Mouse (Mus musculus) embryonic facial prominence, embryonic 10.5 days (tissue): ENCODE measurements around the gene Cmklr1. TPM values are rescaled to one million over a fixed set of nuclear protein-coding genes. Genes with fewer than 3 reads are reported as not detected.

Experiments used
- DNase-seq: peaks from one replicate; pipeline ENCODE4 v3.0.0-alpha.2; 2017; ENCODE audit warnings: low spot score
- H3K27ac ChIP-seq: fragments of 300-500 bp; sonication (generic); replicated peaks from 2 replicates; pipeline ENCODE4 v1.5.1; 2016; ENCODE audit warnings: mild to moderate bottlenecking
- H3K27me3 ChIP-seq: fragments of 300-500 bp; sonication (generic); replicated peaks from 2 replicates; pipeline ENCODE4 v1.6.1; 2016; ENCODE audit warnings: low read depth, mild to moderate bottlenecking; ENCODE audit not compliant: poor library complexity, severe bottlenecking
- H3K36me3 ChIP-seq: fragments of 300-500 bp; sonication (generic); replicated peaks from 2 replicates; pipeline ENCODE4 v1.6.1; 2016; ENCODE audit warnings: mild to moderate bottlenecking, moderate library complexity
- H3K4me1 ChIP-seq: fragments of 300-500 bp; sonication (generic); 2 replicates; pipeline ENCODE4 v1.6.1; 2016
- H3K4me3 ChIP-seq: fragments of 300-500 bp; sonication (generic); 2 replicates; pipeline ENCODE4 v1.5.1; 2016; ENCODE audit warnings: mild to moderate bottlenecking, moderate library complexity
- H3K9me3 ChIP-seq: fragments of 300-500 bp; sonication (generic); 2 replicates; pipeline ENCODE4 v1.6.1; 2016; ENCODE audit warnings: mild to moderate bottlenecking
- WGBS: fragments of 180-500 bp; shearing (Covaris S2); methylation state at CpG from one replicate; pipeline ENCODE4 v1.1.7; 2016; 5-methylcytosine and 5-hydroxymethylcytosine counted together
- polyA plus RNA-seq: library from polyadenylated mRNA; unstranded; fragments of >200 nt; fragmentation: Nextera tagmentation; extraction: Ambion mirVana; gene quantifications from 2 replicates; pipeline ENCODE4 v1.2.1, GENCODE M21; 2016

The Cmklr1 gene
- polyA plus RNA-seq, 1 experiment from 2014 or later, result 0.69 TPM

GRCm38 (mm10) chr5:113629248-113629647 lies 21.0 kb downstream of the Cmklr1 start:
- Histone ChIP-seq H3K27me3 (no peaks in the 10 kb centered on the region; the same call in 1 of the 2 replicates), H3K27ac (no peak overlapping the region), H3K36me3 (no peaks in the 10 kb centered on the region), H3K4me1 (peaks cover 50% of the 10 kb centered on the region), H3K9me3 (no peaks in the 10 kb centered on the region), H3K4me3 (no peak overlapping the region)
- no peak for DNase-seq
- 87% methylated on average over 3 of the region's 3 CpGs for WGBS

- DNase-seq, result no peak
- Histone ChIP-seq H3K27ac (peak overlapping the region; percentile 44; the same call in 1 of the 2 replicates), H3K36me3 (no peaks in the 10 kb centered on the region), H3K9me3 (no peaks in the 10 kb centered on the region), H3K4me3 (no peak overlapping the region), H3K4me1 (peaks cover 47% of the 10 kb centered on the region), H3K27me3 (no peaks in the 10 kb centered on the region; the same call in 1 of the 2 replicates)
- WGBS, result 71% methylated on average over 11 of the region's 11 CpGs
Observed at GRCm38 (mm10) chr5:113627820-113628437, 22.3 kb downstream of the Cmklr1 start.

DNA sequence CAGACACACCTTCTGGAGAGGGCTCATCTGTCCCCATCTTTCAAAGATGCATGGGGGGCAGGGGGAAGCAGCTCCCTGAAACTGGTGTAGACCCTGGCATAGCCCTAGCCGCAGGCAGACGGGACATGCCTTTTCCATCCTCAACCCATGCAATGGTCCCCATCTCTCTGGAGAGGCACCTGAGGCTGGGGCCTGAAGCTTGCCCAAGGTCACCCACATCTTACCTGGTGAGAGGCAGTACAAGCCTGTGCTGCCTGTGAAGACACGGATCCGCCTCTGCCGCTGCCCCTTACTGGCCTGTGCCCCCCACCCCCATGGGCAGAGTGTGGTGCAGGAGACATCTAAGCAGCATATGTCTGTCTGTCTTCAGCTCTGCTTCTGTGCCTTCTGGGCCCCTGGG lies 23.2 kb downstream of the Cmklr1 start:
- H3K27me3 ChIP-seq, result no peaks in the 10 kb centered on the region; the same call in 1 of the 2 replicates
- WGBS, result 82% methylated on average over 5 of the region's 5 CpGs
- H3K36me3 ChIP-seq, result no peaks in the 10 kb centered on the region
- H3K27ac ChIP-seq, result 0 out of 2 replicates have a peak overlapping the region, but pooled peaks have one; percentile 15
- no peaks in the 10 kb centered on the region for H3K9me3 ChIP-seq
- peaks cover 45% of the 10 kb centered on the region for H3K4me1 ChIP-seq
- no peak overlapping the region for H3K4me3 ChIP-seq
- no peak for DNase-seq

DNA sequence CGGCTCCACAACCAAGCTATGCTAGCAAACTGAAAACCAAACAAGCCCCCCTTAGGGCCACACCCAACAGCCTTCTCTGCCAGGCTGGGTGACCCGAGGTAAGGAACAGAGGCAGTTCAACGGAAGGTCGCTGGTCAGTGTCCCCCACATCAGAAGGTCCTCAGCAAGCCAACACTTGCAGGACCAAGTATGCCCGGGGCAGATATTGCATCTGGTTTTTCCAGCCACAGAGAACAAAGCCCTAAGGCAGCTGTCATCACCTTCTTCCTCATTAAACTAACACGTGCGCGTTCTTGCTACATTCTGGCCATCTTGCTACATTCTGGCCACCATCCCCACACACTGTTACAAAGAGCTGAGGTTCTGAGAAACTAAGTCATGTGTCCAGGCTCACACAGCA lies 23.9 kb downstream of the Cmklr1 start:
- Histone ChIP-seq H3K9me3 (no peaks in the 10 kb centered on the region), H3K27me3 (no peaks in the 10 kb centered on the region; the same call in 1 of the 2 replicates), H3K36me3 (no peaks in the 10 kb centered on the region), H3K27ac (no peak overlapping the region), H3K4me3 (no peak overlapping the region), H3K4me1 (peaks cover 43% of the 10 kb centered on the region)
- 84% methylated on average over 8 of the region's 8 CpGs for WGBS
- DNase-seq, result no peak

DNA sequence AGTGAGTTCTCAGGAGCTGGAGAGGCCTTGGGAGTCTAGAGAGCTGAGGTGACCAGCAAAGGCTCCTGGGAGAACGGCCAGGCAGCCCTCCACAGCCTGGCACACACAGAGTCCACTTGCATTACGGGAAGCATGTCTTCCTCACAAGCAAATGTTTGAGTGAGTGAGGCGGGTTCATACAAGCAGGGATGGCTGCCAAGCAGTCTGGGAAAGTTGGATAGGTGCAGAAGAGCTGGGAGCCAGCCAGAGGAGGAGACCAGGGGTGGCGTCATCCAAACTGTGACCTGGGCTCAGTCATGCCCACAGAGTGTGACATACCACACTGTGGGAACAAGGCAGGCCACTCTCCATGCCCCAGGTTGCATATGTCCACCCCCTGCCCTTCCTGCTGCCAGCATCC lies 25.2 kb downstream of the Cmklr1 start:
- no peaks in the 10 kb centered on the region; the same call in 1 of the 2 replicates for H3K27me3 ChIP-seq
- WGBS, result 92% methylated on average over 4 of the region's 4 CpGs
- no peaks in the 10 kb centered on the region for H3K36me3 ChIP-seq
- no peak overlapping the region; the same call in 1 of the 2 replicates for H3K27ac ChIP-seq
- H3K9me3 ChIP-seq, result no peaks in the 10 kb centered on the region
- H3K4me1 ChIP-seq, result peaks cover 47% of the 10 kb centered on the region
- no peak overlapping the region for H3K4me3 ChIP-seq
- no peak for DNase-seq

DNA sequence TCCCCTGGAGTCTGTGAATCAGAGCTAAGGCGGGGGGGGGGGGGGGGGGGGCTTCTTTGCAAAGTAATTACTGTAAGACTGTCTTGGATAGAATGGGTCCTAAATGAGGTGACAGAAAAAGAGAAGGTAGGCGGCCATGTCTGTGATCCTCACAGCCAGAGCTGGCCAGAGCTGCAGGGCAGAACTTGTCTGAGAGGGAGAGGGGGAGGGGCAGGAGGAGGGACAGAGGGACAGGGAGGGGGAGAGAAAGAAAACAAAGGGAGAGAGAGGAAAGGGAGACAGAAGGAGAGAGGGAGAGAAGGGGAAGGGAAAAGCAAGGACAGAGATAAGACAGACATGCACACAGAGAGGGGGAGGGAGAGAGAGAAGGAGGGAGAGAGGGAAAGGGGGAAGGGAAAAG lies 27.2 kb downstream of the Cmklr1 start:
- Histone ChIP-seq H3K4me1 (peaks cover 41% of the 10 kb centered on the region), H3K27ac (peak overlapping the region; percentile 72), H3K9me3 (no peaks in the 10 kb centered on the region), H3K27me3 (no peaks in the 10 kb centered on the region), H3K4me3 (no peak overlapping the region), H3K36me3 (no peaks in the 10 kb centered on the region)
- WGBS, result 12% methylated on average over 2 of the region's 2 CpGs
- DNase-seq, result peak; percentile 25

- H3K9me3 ChIP-seq, result no peaks in the 10 kb centered on the region
- peaks cover 25% of the 10 kb centered on the region for H3K4me1 ChIP-seq
- H3K36me3 ChIP-seq, result no peaks in the 10 kb centered on the region
- H3K4me3 ChIP-seq, result no peak overlapping the region
- whole genome bisulfite sequencing, result 79% methylated on average over 7 of the region's 7 CpGs
- H3K27me3 ChIP-seq, result no peaks in the 10 kb centered on the region
- no peak for DNase-seq
- no peak overlapping the region for H3K27ac ChIP-seq
Observed at GRCm38 (mm10) chr5:113620999-113621398, 29.2 kb downstream of the Cmklr1 start.

DNA sequence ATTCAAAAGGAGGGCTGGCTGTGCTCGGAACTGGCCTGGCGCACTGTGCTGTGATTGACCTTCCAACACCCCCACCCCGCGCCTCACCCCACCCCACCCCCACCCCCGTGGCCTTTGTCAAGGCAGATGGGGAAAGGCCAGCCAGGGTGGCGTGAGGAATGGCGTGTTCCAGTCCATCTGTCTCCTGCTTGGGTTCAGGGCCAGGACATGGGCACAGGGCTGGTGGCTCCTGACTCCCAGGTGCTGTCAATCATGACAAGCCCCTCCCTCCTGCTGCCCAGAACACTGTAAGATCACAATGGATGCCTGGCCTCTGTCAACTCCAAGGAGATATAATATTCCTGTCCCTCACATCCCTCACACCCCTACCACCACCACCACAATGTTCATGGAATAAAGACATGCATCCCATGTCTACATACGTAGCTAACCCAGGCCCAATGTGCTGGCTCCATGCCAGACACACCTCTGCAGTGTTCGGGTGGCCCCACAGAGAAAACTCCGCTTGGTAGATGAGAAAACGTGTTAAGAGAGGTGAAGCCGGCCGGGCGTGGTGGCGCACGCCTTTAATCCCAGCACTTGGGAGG lies 30.0 kb downstream of the Cmklr1 start:
- H3K4me1 ChIP-seq, result peaks cover 25% of the 10 kb centered on the region
- no peak for DNase-seq
- WGBS, result 73% methylated on average over 16 of the region's 16 CpGs
- 0 out of 2 replicates have a peak overlapping the region, but pooled peaks have one; percentile 30 for H3K27ac ChIP-seq
- H3K27me3 ChIP-seq, result no peaks in the 10 kb centered on the region
- no peaks in the 10 kb centered on the region for H3K9me3 ChIP-seq
- H3K4me3 ChIP-seq, result no peak overlapping the region
- no peaks in the 10 kb centered on the region for H3K36me3 ChIP-seq

- DNase-seq, result no peak
- Histone ChIP-seq H3K9me3 (no peaks in the 10 kb centered on the region), H3K27me3 (no peaks in the 10 kb centered on the region), H3K4me3 (no peak overlapping the region), H3K27ac (no peak overlapping the region), H3K4me1 (peaks cover 25% of the 10 kb centered on the region), H3K36me3 (no peaks in the 10 kb centered on the region; the same call in 1 of the 2 replicates)
- WGBS, result 72% methylated on average over 1 of the region's 1 CpGs
Observed at GRCm38 (mm10) chr5:113619151-113619550, 31.1 kb downstream of the Cmklr1 start.

- WGBS, result 90% methylated on average over 4 of the region's 4 CpGs
- Histone ChIP-seq H3K27ac (no peak overlapping the region), H3K4me3 (no peak overlapping the region), H3K9me3 (no peaks in the 10 kb centered on the region), H3K4me1 (peaks cover 23% of the 10 kb centered on the region), H3K36me3 (no peaks in the 10 kb centered on the region; the same call in 1 of the 2 replicates), H3K27me3 (no peaks in the 10 kb centered on the region)
- DNase-seq, result no peak
Observed at GRCm38 (mm10) chr5:113618716-113619115, 31.5 kb downstream of the Cmklr1 start.

DNA sequence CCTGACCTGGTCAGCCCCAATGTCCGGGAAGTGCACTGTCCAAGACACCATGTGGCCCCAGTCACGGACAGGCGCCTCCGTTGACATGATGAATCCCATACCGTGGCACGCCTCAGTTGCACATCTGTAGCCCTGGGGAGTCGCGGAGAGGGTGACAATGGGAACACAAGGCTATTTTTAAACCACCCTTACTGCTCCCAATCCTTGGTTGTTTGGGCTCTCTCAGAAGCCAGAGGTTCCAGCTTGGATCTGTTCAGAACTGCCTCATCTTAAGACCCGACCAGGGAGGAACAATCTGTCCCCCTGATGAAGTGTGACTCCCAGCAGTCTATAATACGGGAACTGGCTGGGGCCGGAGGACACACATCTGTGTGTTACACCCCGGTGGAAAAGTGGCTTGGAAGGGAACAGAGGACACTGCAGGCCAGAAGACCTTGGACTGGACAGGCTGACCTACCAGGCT lies 38.4 kb downstream of the Cmklr1 start:
- no peak for DNase-seq
- H3K4me3 ChIP-seq, result no peak overlapping the region

DNA sequence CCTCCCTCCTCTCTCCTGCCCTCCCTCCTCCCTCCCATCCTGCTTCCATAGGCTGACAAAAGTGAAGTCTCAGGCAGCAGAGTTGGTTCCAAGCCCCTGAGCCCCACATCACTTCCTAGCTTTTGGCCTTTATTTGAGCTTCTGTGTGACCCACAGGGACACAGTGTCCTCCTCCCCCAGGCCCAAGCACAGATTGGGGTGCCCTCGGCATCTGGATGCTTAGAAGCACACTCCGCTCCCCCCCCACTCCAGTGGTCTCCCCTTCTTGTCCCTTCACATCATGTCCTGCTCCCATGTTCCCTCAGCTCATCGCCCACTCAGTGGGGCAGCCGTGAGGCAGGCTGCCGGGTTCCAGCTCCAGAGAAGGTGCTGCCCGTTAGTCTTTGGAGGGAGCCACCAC lies 39.1 kb downstream of the Cmklr1 start:
- H3K36me3 ChIP-seq, result no peaks in the 10 kb centered on the region; the same call in 1 of the 2 replicates
- H3K9me3 ChIP-seq, result no peaks in the 10 kb centered on the region
- no peak overlapping the region for H3K4me3 ChIP-seq
- H3K4me1 ChIP-seq, result peaks cover 22% of the 10 kb centered on the region
- H3K27me3 ChIP-seq, result no peaks in the 10 kb centered on the region; the same call in 1 of the 2 replicates
- no peak for DNase-seq
- no peak overlapping the region for H3K27ac ChIP-seq
- WGBS, result 88% methylated on average over 6 of the region's 6 CpGs

More for the DNA sequence above, 38.4 kb downstream of the Cmklr1 start:
- Histone ChIP-seq H3K4me1 (peaks cover 22% of the 10 kb centered on the region), H3K27ac (no peak overlapping the region), H3K9me3 (no peaks in the 10 kb centered on the region), H3K36me3 (no peaks in the 10 kb centered on the region; the same call in 1 of the 2 replicates), H3K27me3 (no peaks in the 10 kb centered on the region; the same call in 1 of the 2 replicates)
- 81% methylated on average over 12 of the region's 12 CpGs for WGBS

GRCm38 (mm10) chr5:113610490-113610889 lies 39.7 kb downstream of the Cmklr1 start:
- H3K36me3 ChIP-seq, result no peaks in the 10 kb centered on the region; the same call in 1 of the 2 replicates
- peak overlapping the region; percentile 35; the same call in 1 of the 2 replicates for H3K27ac ChIP-seq
- H3K4me3 ChIP-seq, result no peak overlapping the region
- no peaks in the 10 kb centered on the region; the same call in 1 of the 2 replicates for H3K27me3 ChIP-seq
- H3K9me3 ChIP-seq, result no peaks in the 10 kb centered on the region
- H3K4me1 ChIP-seq, result peaks cover 22% of the 10 kb centered on the region
- no peak for DNase-seq
- whole genome bisulfite sequencing, result 59% methylated on average over 6 of the region's 6 CpGs
